Mouse (Mus musculus): Measurements from ENCODE around the gene Hoxc6.

- no peak for TF ChIP-seq CTCF (IDR thresholded peaks at IDR 0.05; ENCODE audit: low read depth)
- no peak for TF ChIP-seq EP300 (IDR thresholded peaks at IDR 0.05; ENCODE audit: low read depth)
Measured at GRCm38 (mm10) chr15:103015009-103015399, 16.9 kb downstream of the Hoxc6 start.

Measured in liver, postnatal 0 days (tissue).